Mouse (Mus musculus): Measurements from ENCODE around the gene Ptpn1. TPM values are rescaled to one million over a fixed set of nuclear protein-coding genes. Genes with fewer than 3 reads are reported as not detected.

The Ptpn1 gene
- polyA plus RNA-seq, 1 experiment from 2014 or later = 42.1 TPM

- no peak overlapping the region for H3K4me2 ChIP-seq
- no peaks in the 10 kb centered on the region for H3K9me3 ChIP-seq
- no peak for ATAC-seq (ENCODE audit: extremely low read depth, insufficient number of reproducible peaks, low FRiP score, low TSS enrichment)
- peak overlapping the region; percentile 69 for H3K27ac ChIP-seq (replicated peaks)
- peaks cover 41% of the 10 kb centered on the region for H3K4me1 ChIP-seq
- H3K4me3 ChIP-seq = no peak overlapping the region
- H3K36me3 ChIP-seq = peaks cover 93% of the 10 kb centered on the region
- 34% methylated on average over 5 of the region's 5 CpGs for WGBS
- peak overlapping the region; percentile 52; the same call in 1 of the 2 replicates for H3K9ac ChIP-seq
- no peaks in the 10 kb centered on the region for H3K27me3 ChIP-seq (replicated peaks)
Measured at GRCm38 (mm10) chr2:167972146-167972545, 40.3 kb downstream of the Ptpn1 start.

- H3K4me2 ChIP-seq = no peak overlapping the region
- no peaks in the 10 kb centered on the region for H3K27me3 ChIP-seq (replicated peaks)
- H3K9me3 ChIP-seq = no peaks in the 10 kb centered on the region
- H3K27ac ChIP-seq (replicated peaks) = peak overlapping the region; percentile 69
- peak overlapping the region; percentile 52 for H3K9ac ChIP-seq
- WGBS = 6% methylated on average over 1 of the region's 1 CpGs
- H3K4me3 ChIP-seq = no peak overlapping the region
- no peak for ATAC-seq (ENCODE audit: extremely low read depth, insufficient number of reproducible peaks, low FRiP score, low TSS enrichment)
- peaks cover 41% of the 10 kb centered on the region for H3K4me1 ChIP-seq
- H3K36me3 ChIP-seq = peaks cover 93% of the 10 kb centered on the region
Measured at GRCm38 (mm10) chr2:167972809-167973208, 41.0 kb downstream of the Ptpn1 start.

GRCm38 (mm10) chr2:167975746-167976145 is 43.9 kb downstream of the Ptpn1 start:
- Histone ChIP-seq H3K9me3 (no peaks in the 10 kb centered on the region), H3K4me3 (no peak overlapping the region), H3K9ac (no peak overlapping the region), H3K4me2 (no peak overlapping the region), H3K27me3 (replicated peaks) (no peaks in the 10 kb centered on the region), H3K4me1 (peaks cover 41% of the 10 kb centered on the region), H3K27ac (replicated peaks) (no peak overlapping the region), H3K36me3 (peaks cover 91% of the 10 kb centered on the region)
- 74% methylated on average over 12 of the region's 12 CpGs for WGBS
- no peak for ATAC-seq (ENCODE audit: extremely low read depth, insufficient number of reproducible peaks, low FRiP score, low TSS enrichment)

GRCm38 (mm10) chr2:167978271-167978670 is 46.4 kb downstream of the Ptpn1 start:
- no peak overlapping the region for H3K27ac ChIP-seq (replicated peaks)
- no peak overlapping the region for H3K4me2 ChIP-seq
- H3K4me1 ChIP-seq = peaks cover 29% of the 10 kb centered on the region
- peaks cover 72% of the 10 kb centered on the region for H3K36me3 ChIP-seq
- H3K27me3 ChIP-seq (replicated peaks) = no peaks in the 10 kb centered on the region
- H3K9ac ChIP-seq = no peak overlapping the region
- WGBS = 81% methylated on average over 10 of the region's 10 CpGs
- ATAC-seq (ENCODE audit: extremely low read depth, insufficient number of reproducible peaks, low FRiP score, low TSS enrichment) = no peak
- H3K4me3 ChIP-seq = no peak overlapping the region
- no peaks in the 10 kb centered on the region for H3K9me3 ChIP-seq

GRCm38 (mm10) chr2:167980391-167980790 is 48.5 kb downstream of the Ptpn1 start:
- ATAC-seq (ENCODE audit: extremely low read depth, insufficient number of reproducible peaks, low FRiP score, low TSS enrichment) = no peak
- peaks cover 51% of the 10 kb centered on the region for H3K36me3 ChIP-seq
- no peaks in the 10 kb centered on the region for H3K9me3 ChIP-seq
- 77% methylated on average over 10 of the region's 10 CpGs for WGBS
- H3K4me2 ChIP-seq = no peak overlapping the region
- no peak overlapping the region for H3K9ac ChIP-seq
- no peaks in the 10 kb centered on the region for H3K27me3 ChIP-seq (replicated peaks)
- peaks cover 25% of the 10 kb centered on the region for H3K4me1 ChIP-seq
- H3K27ac ChIP-seq (replicated peaks) = no peak overlapping the region
- no peak overlapping the region for H3K4me3 ChIP-seq

- H3K9me3 ChIP-seq = no peaks in the 10 kb centered on the region
- H3K27me3 ChIP-seq (replicated peaks) = no peaks in the 10 kb centered on the region; the same call in 1 of the 2 replicates
- H3K4me3 ChIP-seq = no peak overlapping the region
- ATAC-seq (ENCODE audit: extremely low read depth, insufficient number of reproducible peaks, low FRiP score, low TSS enrichment) = no peak
- peaks cover 29% of the 10 kb centered on the region for H3K36me3 ChIP-seq
- no peak overlapping the region for H3K27ac ChIP-seq (replicated peaks)
- H3K4me1 ChIP-seq = peaks cover 30% of the 10 kb centered on the region
- 66% methylated on average over 9 of the region's 9 CpGs for WGBS
- H3K4me2 ChIP-seq = no peak overlapping the region
- H3K9ac ChIP-seq = no peak overlapping the region
Measured at GRCm38 (mm10) chr2:167982646-167983045, 50.8 kb downstream of the Ptpn1 start.

GRCm38 (mm10) chr2:167984371-167984770 is 52.5 kb downstream of the Ptpn1 start:
- Histone ChIP-seq H3K4me3 (no peak overlapping the region), H3K9ac (peak overlapping the region; percentile 10; the same call in 1 of the 2 replicates), H3K4me2 (no peak overlapping the region), H3K27me3 (replicated peaks) (no peaks in the 10 kb centered on the region; the same call in 1 of the 2 replicates), H3K36me3 (peaks cover 12% of the 10 kb centered on the region), H3K4me1 (peaks cover 48% of the 10 kb centered on the region), H3K9me3 (no peaks in the 10 kb centered on the region), H3K27ac (replicated peaks) (peak overlapping the region; percentile 17; the same call in 1 of the 2 replicates)
- no peak for ATAC-seq (ENCODE audit: extremely low read depth, insufficient number of reproducible peaks, low FRiP score, low TSS enrichment)
- WGBS = 75% methylated on average over 5 of the region's 5 CpGs

GRCm38 (mm10) chr2:167984946-167985345 is 53.1 kb downstream of the Ptpn1 start:
- Histone ChIP-seq H3K9ac (no peak overlapping the region), H3K27me3 (replicated peaks) (no peaks in the 10 kb centered on the region; the same call in 1 of the 2 replicates), H3K4me1 (peaks cover 53% of the 10 kb centered on the region), H3K4me2 (no peak overlapping the region), H3K36me3 (peaks cover 6% of the 10 kb centered on the region), H3K27ac (replicated peaks) (no peak overlapping the region), H3K9me3 (no peaks in the 10 kb centered on the region), H3K4me3 (no peak overlapping the region)
- no peak for ATAC-seq (ENCODE audit: extremely low read depth, insufficient number of reproducible peaks, low FRiP score, low TSS enrichment)
- 48% methylated on average over 3 of the region's 3 CpGs for WGBS

- Histone ChIP-seq H3K4me3 (no peak overlapping the region), H3K36me3 (no peaks in the 10 kb centered on the region), H3K9ac (peak overlapping the region; percentile 30), H3K27me3 (replicated peaks) (no peaks in the 10 kb centered on the region; the same call in 1 of the 2 replicates), H3K4me2 (0 out of 2 replicates have a peak overlapping the region, but pooled peaks have one; percentile 2), H3K9me3 (no peaks in the 10 kb centered on the region), H3K27ac (replicated peaks) (0 out of 2 replicates have a peak overlapping the region, but pooled peaks have one; percentile 17), H3K4me1 (peaks cover 55% of the 10 kb centered on the region)
- ATAC-seq (ENCODE audit: extremely low read depth, insufficient number of reproducible peaks, low FRiP score, low TSS enrichment) = no peak
- 13% methylated on average over 7 of the region's 7 CpGs for WGBS
Measured at GRCm38 (mm10) chr2:167986762-167987161, 54.9 kb downstream of the Ptpn1 start.

GRCm38 (mm10) chr2:167987640-167988039 is 55.8 kb downstream of the Ptpn1 start:
- H3K9me3 ChIP-seq = no peaks in the 10 kb centered on the region
- 0 out of 2 replicates have a peak overlapping the region, but pooled peaks have one; percentile 37 for H3K9ac ChIP-seq
- ATAC-seq (ENCODE audit: extremely low read depth, insufficient number of reproducible peaks, low FRiP score, low TSS enrichment) = no peak
- WGBS = 25% methylated on average over 12 of the region's 12 CpGs
- no peak overlapping the region for H3K4me3 ChIP-seq
- H3K27ac ChIP-seq (replicated peaks) = peak overlapping the region; percentile 17; the same call in 1 of the 2 replicates
- no peaks in the 10 kb centered on the region for H3K36me3 ChIP-seq
- peaks cover 53% of the 10 kb centered on the region for H3K4me1 ChIP-seq
- H3K4me2 ChIP-seq = no peak overlapping the region
- no peaks in the 10 kb centered on the region; the same call in none of the 2 replicates for H3K27me3 ChIP-seq (replicated peaks)

GRCm38 (mm10) chr2:167989310-167989709 is 57.5 kb downstream of the Ptpn1 start:
- no peak overlapping the region for H3K4me3 ChIP-seq
- peaks cover 37% of the 10 kb centered on the region for H3K4me1 ChIP-seq
- peaks cover 7% of the 10 kb centered on the region for H3K27me3 ChIP-seq (replicated peaks)
- peak overlapping the region; percentile 36; the same call in 1 of the 2 replicates for H3K27ac ChIP-seq (replicated peaks)
- no peaks in the 10 kb centered on the region for H3K36me3 ChIP-seq
- 35% methylated on average over 14 of the region's 14 CpGs for WGBS
- H3K9ac ChIP-seq = peak overlapping the region; percentile 64
- ATAC-seq (ENCODE audit: extremely low read depth, insufficient number of reproducible peaks, low FRiP score, low TSS enrichment) = no peak
- peak overlapping the region; percentile 44 for H3K4me2 ChIP-seq
- H3K9me3 ChIP-seq = no peaks in the 10 kb centered on the region

- H3K9me3 ChIP-seq = no peaks in the 10 kb centered on the region
- no peak for ATAC-seq (ENCODE audit: extremely low read depth, insufficient number of reproducible peaks, low FRiP score, low TSS enrichment)
- H3K4me3 ChIP-seq = no peak overlapping the region
- H3K27ac ChIP-seq (replicated peaks) = no peak overlapping the region
- WGBS = 61% methylated on average over 13 of the region's 13 CpGs
- H3K4me2 ChIP-seq = no peak overlapping the region
- H3K9ac ChIP-seq = no peak overlapping the region
- H3K27me3 ChIP-seq (replicated peaks) = peaks cover 11% of the 10 kb centered on the region; the same call in 1 of the 2 replicates
- H3K4me1 ChIP-seq = peaks cover 42% of the 10 kb centered on the region
- H3K36me3 ChIP-seq = no peaks in the 10 kb centered on the region
Measured at GRCm38 (mm10) chr2:167993260-167993659, 61.4 kb downstream of the Ptpn1 start.
